Mouse (Mus musculus): ENCODE measurements at regions not wholly inside any gene's neighbourhood (a gene's known extent, or its start where the extent isn't known, plus 50 kb on each side); places are given as distances from the start of the nearest gene placed in this dataset.

DNA sequence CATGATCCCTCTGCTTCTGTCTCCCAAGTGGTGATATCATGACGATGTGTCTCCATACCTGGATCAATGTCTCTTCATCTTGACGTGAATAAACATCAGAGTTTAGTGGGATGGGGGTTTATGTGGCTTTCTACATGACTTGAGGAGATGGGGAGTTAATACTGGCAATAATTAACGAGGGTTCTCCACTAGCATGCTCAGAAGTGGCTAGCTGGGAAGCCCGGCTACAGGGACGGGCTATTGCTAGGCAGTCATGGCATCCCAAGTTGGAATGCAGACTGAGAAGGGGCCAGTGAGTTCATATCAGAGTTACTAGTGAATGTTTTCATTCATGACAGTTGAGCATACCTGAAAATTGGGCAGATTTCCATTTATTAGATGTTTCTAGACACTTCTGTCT, 71.4 kb upstream of the Irx3 start:
- TF ChIP-seq CTCF (IDR thresholded peaks at IDR 0.05; ENCODE audit: low read depth, low read length) (no peak), TAL1 (conservative IDR thresholded peaks at IDR 0.05; ENCODE audit: low read depth, low read length) (no peak), GATA1 (IDR thresholded peaks at IDR 0.05; ENCODE audit: borderline replicate concordance, low read length) (no peak)
